Mouse (Mus musculus): Measurements from ENCODE around the gene Dnase2b.

The Dnase2b gene

DNA sequence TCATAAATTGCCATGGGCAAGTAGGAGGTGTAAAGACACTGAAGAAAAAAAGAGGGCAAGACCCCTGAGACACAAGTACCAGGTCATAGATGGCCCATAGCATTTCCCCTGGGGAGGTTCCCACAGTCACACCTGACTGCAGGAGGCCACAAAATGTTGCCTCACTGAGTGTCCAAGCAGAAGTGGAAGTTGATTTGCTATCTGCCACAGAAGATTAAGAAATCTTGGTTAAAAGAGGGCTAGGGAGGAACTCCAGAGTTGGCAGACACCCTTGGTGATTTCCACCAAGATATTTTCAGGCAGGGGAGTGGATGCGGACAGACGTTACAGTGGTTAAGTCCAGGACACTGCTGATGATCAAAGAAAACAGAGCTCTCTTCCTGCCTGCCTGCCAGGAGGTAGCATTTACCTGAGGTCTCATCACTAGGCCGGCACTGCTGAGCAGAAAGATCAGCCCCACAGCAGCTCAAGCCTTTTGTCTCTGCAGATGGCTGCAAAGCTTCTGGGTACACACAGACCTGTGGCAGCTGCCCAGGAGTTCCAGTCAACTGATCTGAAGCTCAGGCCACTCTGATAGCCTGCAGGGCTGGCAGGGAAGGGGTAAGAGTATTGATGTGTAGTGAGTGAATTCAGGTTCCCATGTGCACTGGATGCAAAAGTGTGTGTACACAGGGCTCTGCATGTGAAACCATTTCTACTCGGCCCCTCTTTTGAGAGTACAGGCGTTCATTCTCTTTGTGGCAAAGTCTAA, 1.3 kb upstream of the Dnase2b start:
- in situ Hi-C loops (cut with MboI, MseI) = loop anchor here in 1 of 2 experiments (10.0 kb wide), 1 partner anchor 1948 kb away; no protein-coding TSS in a partner anchor

DNA sequence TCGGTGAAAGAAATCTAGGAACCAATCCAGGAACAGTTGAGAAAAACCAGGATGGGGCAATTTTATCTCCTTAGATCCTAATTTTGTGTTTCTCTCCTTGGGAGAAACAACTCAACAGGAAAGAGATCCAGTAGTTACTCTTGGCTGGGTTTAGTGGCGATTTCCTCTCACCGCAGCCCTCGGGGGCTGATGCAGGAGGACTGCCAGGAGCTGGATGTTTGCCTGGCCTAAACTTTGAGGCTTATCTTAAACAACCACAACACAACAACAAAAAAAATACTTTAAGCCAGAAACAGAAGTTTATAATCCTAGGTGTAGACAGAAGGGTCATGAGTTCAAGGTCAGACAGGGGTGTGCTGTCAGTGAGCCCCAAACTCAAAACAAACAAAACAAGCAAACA, 3.6 kb downstream of the Dnase2b start:
- in situ Hi-C loops (cut with MboI, MseI) = loop anchor here in 1 of 2 experiments (10.0 kb wide), 1 partner anchor 1953 kb away; no protein-coding TSS in a partner anchor

DNA sequence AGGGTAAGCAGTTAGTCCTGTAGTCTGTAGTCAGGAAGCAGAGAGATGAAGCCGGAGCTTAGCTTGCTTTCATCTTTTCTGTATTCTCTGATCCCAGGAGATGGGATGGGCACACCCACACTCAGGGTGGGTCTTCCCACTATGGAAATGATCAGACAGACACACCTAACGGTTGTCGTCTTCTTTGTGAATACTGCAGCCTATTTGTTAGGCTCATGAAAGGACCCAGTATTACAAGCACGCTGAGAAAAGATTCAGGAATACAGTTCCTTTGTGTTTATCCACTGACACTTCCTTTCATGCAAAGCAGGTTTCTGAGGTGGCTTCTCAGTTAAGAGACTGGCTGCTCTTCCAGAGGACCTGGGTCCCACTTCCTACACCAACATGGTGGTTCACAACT, 4.1 kb downstream of the Dnase2b start:
- in situ Hi-C loops (cut with MboI, MseI) = loop anchor here in 1 of 2 experiments (10.0 kb wide), 1 partner anchor 1954 kb away; no protein-coding TSS in a partner anchor

DNA sequence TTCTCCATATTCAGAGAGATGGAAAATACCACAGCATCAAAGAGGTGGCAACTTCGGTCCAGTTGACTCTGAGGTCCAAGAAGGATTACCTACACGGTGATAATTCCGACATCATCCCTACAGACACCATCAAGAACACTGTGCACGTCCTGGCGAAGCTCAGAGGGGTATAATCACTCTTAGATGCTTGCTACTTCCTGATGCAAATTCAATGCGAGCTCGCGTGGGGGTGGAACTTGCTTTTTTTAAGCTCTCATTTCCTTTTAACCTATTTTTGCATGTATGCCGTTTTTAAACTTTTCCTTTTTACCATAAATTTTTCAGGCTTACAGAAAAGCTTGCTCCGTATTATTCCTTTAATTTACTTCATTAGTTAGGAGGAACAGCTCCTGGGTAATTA, 5.1 kb downstream of the Dnase2b start:
- in situ Hi-C loops (cut with MboI, MseI) = loop anchor here in 1 of 2 experiments (10.0 kb wide), 1 partner anchor 1954 kb away; no protein-coding TSS in a partner anchor

DNA sequence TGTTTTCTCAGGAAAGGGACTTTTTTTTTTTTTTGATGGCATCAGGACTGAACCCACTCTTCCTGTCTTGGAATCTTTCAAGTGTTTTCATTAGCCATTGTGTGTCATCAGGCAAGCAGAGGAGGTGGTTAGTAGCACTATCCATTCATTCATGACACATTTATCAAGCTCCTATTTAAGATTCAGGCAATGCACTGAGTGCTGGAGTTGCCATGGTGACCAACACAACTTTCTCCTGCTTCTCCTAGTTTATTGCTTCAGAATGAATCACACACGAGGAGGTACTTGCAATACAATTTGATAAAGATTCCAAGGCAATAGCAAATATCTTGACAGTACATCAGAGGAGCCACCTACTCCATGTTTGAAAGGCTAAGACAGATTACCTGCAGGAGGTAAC, 8.0 kb downstream of the Dnase2b start:
- in situ Hi-C loops (cut with MboI, MseI) = no loop called here

DNA sequence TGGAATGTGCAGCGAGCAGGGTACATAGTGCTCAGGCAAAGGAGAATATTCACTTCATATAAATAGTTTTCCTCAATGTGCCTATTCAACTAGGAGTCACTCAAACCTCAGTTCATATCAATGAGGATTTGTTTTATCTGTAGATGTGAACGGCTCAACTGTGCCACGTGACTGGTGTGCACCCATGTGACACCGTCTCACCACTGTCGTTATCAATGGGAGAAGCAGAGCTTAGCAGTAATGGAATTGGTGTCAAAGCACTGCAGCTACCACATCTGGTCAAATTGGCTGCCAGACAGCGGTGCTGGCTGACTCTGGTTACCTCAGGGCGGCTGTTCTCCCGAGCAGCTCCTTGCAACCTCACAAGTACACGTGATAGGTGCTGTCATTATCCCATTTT, 10.7 kb downstream of the Dnase2b start:
- in situ Hi-C loops (cut with MboI, MseI) = no loop called here

DNA sequence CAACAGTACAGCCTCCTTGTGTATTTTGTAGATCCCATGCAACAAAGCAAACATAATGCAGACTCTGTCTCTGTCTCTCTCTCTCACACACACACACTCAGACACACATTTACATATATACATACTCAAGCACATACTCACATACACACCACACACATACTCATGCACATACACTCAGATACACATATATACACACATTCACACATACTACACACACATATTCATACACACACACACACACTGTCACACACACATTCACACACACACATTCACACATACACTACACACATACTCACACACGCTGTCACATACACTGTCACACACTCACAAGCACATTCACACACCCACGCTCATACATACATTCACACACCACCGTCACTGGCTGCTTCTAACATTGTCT, 12.9 kb downstream of the Dnase2b start:
- in situ Hi-C loops (cut with MboI, MseI) = no loop called here

DNA sequence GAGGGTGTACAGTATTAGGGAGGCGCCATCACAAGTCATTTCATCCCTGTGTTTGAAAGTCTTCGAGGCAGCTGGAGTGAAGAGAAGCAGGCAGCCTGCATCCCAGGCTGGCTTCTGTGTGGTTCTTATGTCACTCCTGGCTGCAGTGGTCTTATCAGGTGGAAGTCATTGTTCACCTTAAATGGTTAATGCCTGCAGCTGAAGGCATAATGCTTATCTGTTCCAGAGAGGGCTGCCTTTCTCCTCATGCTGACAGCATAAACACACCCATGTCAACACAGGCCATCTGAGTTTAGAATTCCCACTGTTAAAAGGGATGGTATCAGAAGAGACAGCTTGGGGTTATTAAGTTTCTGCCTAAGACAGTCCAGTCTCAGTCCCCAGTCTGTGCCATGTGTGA, 14.2 kb downstream of the Dnase2b start:
- in situ Hi-C loops (cut with MboI, MseI) = no loop called here

DNA sequence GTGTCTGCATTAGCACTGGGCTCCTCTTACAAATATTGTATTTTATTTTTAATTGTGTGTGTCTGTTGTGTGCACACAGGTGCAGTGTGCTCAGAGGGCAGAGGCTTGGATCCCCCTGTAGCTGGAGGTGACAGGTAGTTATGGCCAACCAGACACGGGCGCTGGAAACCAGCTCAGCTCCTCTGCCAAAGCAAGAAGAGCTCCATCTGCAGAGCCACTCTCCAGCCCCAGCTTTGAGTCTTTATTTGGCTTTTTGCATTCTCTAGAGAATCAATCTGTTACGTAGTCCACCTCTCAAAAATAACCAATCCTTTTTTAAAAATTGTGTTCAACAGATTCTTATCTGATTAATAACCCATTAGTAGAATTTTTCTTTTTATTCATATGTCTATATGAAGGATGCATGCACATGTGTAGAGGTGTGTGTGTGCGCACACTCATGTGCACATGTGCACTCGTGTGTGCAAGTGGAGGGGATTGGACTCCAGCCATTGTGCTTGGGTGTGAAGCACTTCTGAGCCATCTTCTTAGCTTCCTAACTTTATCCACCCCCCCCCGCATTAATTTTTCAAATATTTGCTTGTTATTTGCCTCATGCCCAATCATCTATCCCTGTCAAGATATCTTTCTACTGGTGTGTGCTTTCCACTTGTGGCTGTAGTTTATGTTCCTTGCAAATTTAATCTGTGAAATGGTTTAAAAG, 16.0 kb downstream of the Dnase2b start:
- in situ Hi-C loops (cut with MboI, MseI) = no loop called here

DNA sequence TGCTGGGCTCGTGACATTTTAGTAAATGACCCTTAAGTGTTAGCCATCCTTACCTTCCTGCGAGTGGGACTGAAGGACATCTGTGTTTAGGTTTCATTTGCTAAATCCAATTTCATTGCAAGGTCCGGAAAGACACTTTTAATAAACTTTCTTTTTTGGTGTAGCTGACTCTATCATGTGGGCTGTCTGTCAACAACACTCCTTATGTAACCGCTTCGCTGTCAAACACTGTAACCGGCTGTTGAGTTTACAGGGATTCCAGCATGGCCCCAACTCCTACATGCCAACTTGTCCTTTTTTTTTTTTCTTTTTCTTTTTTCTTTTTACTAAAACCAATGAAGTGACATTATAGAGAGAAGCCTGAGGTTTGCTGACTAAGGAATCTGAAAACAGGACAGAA, 17.0 kb downstream of the Dnase2b start:
- in situ Hi-C loops (cut with MboI, MseI) = no loop called here

DNA sequence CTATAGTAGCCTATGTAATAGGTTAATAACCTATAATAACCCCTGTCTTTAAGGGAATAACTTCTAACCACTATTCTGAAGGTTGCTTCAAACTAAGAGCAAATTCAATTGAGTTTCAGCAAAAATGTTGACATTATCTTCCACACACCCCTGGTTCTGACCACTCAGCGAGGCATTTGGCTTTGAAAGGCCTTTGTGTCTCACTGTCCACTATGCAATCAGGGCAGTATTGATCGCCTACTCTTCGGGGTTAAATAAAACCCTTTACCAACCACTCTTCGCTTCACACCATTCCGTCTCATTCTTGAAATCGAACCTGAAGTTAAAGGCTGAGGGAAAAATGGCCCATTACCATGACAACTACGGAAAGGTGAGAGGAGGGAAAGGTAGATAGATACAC, 18.5 kb downstream of the Dnase2b start:
- in situ Hi-C loops (cut with MboI, MseI) = no loop called here

DNA sequence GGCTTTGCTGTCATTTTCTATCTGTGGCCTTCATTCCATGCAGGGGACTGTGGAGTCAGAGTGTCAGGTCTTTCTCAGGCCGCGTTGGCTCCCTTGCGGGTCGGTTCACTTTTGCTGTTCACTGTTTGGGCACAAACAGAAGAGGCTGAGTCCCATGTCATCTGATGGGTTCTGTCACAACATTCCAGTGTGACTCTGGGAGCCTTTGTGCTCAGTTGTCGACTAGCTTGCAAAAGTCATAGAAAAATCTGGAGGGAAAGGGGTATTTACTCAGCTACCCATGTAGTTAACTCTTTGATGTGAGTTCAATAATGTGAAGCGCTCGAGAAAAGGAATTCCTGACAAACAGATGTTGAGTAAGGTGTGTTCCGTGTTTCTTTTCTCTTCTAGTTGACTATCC, 19.0 kb downstream of the Dnase2b start:
- in situ Hi-C loops (cut with MboI, MseI) = no loop called here

DNA sequence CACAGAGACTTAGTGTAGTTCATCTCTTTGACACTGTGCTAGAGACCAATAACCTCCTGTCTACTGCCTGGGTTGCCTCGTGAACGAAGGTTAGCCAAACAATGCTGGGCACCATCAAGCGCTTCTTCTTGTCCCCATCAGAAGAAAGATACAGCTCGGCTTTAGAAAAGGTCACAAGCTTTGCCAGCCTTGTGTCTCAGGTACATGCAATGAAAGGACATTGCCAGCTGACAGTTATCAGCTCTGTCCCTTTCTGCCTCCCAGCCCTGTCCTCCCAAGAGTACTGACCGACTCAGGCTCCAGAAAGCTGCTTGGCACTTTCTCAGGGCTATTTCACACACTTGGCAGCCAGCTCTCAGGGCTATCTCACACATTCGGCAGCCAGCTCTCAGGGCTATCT, 20.0 kb downstream of the Dnase2b start:
- in situ Hi-C loops (cut with MboI, MseI) = no loop called here

DNA sequence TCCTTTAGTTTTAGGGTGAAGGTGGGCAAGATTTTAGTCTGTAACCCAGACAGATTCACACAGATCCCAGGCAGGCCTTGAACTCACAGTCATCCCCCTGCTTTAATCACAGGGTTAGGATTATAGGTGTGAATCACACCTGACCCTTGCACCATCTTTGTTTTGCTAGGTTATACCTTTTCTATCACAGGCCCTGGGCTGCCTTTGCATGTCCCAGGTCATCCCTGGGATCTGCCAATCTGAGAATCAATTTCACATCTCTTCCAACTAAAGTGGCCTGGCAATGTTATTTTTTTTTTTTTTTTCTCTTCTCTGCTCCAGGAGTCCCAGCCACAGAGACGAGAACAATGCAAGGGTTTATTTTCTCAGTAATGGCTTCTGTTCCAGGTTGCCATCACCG, 23.8 kb downstream of the Dnase2b start:
- in situ Hi-C loops (cut with MboI, MseI) = no loop called here

DNA sequence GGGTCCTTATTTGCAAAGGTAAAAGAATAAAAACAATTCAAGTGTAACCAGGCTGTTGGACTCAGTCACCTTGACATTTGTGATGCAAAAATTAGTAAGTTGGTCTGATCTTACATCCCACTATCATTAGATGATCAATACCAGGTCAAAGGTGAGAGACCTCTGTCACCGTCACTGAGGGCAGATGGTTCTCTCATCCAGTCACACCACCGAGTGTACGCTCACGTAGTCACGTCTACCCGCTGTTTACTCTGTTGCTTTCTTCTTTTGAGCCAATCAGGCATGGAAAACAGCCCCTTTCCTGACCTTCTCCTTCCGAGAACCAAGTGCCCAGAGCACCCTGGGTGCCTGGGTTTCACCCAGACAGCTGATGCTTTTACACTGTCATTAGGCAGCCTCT, 24.2 kb downstream of the Dnase2b start:
- in situ Hi-C loops (cut with MboI, MseI) = no loop called here

DNA sequence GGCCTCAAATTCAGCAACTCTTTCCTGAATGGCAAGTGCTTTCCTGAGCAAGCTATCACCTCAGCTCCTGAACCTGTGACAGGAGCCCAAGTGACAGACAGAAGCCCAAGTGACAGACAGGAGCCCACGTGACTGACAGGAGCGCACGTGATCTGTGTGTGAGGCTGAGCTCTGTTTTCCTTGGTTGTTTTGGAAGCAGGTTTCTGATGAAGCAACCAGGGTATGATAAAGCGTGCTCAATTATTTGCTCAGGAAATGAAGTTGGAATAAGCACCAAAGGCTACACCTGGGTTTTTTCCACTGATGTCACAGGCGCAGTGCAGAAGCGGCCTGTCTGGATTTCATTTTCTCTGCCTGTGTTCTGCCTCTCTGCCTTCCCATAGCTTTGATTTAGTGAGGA, 25.9 kb downstream of the Dnase2b start:
- in situ Hi-C loops (cut with MboI, MseI) = no loop called here

DNA sequence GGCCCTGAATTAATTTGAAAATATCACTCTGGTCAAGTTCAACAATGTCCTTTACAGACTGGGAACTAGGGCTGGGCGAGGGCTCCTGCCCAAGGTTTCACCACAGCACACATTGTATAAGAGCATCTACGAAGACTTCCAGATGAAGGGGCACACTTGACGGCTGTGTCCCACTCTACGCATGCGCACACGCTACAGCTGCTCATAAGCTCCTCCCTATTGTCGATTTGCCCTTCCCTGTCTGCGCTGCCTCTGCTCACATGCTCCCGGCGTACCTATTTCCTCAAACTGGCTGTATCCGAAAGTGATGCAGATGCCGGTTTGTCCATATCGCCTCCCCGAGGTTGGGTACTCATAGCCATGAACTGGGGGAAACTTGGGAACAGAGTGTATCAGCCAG, 28.8 kb downstream of the Dnase2b start:
- in situ Hi-C loops (cut with MboI, MseI) = no loop called here

DNA sequence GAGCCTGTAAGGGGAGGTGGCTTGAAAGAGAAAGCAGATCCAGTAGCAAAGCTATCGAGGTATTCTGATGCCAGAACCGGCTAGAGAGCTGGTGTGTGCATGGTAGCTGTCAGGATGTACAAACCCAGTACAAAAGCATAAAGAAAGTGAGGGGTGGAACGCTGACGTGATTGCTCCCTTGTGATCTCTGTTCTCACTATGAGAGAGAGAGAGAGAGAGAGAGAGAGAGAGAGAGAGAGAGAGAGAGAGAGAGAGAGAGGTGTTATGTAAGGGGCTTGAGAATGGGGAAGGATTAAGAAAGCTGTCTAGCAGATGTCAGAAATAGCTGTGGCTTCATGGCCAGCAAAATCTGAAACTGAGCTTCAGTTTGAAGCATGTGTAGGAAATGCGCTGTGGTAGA, 31.5 kb downstream of the Dnase2b start:
- in situ Hi-C loops (cut with MboI, MseI) = no loop called here

DNA sequence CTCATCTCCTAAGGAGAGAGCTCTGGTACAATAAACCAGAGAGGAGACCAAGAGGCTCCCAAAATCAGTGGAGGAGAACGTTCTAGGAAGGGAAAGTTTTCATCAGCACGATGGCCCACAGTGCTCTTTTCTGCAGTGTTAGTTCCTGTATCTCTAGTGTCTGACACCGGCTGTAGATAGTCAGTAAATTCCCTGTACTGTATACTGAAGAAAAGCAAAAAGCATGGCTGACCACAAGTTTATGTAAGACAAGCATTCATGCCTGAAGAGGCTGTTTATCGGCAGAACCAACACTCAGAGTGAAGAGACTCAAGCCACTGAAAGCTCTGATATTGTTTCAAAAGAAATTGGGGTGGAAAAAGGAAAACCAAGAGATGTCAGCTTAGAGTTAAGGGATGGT, 31.9 kb downstream of the Dnase2b start:
- in situ Hi-C loops (cut with MboI, MseI) = no loop called here

DNA sequence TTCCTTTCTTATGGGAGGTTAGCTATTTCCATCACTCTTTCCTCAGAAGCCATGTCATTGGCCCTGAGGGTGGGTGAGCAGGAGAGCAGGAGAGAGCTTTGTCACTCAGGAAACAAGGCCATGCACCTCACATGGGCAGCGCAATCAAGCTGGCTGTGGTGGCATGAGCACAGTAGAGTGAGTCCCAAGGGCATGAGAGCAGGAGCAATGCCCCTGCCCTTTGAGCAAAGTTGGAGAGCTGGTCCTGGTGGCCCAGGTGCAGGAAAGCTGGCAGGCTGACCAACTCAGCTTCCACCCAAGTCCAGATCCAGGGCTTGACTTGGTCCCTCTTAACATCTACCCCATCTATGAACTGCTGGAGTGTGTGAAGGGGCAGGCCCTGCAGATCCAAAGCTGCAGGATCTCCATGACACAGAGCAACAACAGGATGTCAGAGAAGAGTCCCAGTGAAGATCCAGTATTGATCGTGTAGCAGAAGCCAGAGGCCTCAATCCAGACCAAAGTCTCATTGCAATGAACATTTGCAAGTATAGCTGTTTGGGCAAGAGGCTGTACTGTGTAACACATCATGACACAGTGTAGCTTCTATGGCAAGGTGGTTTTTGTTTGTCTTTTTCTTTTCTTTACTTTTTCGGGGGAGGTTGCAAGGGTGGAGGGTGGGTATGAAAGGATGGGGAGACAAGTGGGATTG, 35.2 kb downstream of the Dnase2b start:
- in situ Hi-C loops (cut with MboI, MseI) = no loop called here

DNA sequence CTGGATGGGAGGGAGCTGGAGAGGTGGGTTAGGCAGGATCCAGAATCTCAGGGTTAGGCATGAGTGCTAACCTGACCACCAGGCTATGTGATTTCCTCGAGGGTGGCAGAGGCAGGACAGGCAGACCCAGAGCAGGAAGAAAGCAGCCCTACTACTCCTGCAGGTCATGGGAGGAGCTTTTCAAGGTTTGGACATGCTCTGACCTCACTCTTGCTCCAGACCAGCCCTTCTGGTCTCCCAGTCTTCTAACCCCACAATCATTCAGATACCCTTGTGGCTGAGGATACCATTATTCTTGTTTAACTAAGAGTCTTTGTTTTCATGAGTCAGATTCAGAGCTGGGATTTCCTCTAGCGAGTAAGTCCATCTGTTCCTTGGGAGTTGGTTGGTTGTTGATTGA, 37.8 kb downstream of the Dnase2b start:
- in situ Hi-C loops (cut with MboI, MseI) = no loop called here

DNA sequence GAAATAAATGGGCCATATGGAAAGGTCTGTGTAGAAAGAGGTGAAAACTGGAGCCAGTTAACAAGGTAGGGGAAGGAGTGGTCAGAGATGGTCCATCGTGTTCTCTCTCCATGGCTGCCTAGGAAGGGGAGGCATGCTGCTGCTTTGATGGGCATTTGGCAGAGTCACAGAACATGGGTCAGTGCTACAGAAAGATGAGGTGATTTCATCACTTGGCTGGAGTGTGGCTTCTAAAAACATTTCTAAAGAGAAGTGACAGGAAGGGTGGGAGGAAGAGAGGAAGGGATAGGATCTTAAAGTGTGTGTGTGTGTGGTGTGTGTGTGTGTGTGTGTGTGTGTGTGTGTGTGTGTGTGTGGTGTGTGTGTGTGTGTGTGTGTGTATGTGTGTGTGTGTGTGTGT, 44.1 kb downstream of the Dnase2b start:
- in situ Hi-C loops (cut with MboI, MseI) = no loop called here

DNA sequence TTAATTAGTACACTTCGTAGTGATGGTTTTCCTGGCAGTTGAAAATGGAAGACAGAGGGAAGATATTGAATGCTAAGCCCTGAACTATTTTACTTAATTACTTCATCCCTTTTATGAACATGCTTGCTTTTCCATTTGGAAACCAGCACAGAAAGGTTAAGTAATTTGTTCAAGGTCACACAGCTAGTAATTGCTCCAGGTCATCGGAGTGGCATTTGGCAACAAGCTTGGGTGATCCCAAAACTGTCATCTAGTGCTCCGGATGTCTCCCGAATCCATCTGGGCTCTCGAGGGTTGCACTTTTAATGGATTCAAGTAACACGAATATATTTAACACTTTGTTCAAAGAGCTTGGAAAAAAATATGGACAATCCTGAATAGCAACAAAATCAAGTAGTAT, 44.5 kb downstream of the Dnase2b start:
- in situ Hi-C loops (cut with MboI, MseI) = no loop called here

Measured in T-helper 17 cell (primary cell).